Mouse (Mus musculus) heart, embryonic 12.5 days (tissue): Measurements from ENCODE around the gene Cbx8. TPM values are rescaled to one million over a fixed set of nuclear protein-coding genes. Genes with fewer than 3 reads are reported as not detected.

ENCODE experiments used
- ATAC-seq: fragments of 200-750 bp; cut with Nextera tagmentation; 2 replicates; pipeline ENCODE4 v1.8.0; 2017; ENCODE audit warnings: moderate TSS enrichment, moderate library complexity; ENCODE audit not compliant: insufficient number of reproducible peaks, low FRiP score
- H3K27ac ChIP-seq: fragments of 300-500 bp; sonication (generic); 2 replicates; pipeline ENCODE4 v1.5.1; 2016; ENCODE audit warnings: mild to moderate bottlenecking, moderate library complexity; ENCODE audit not compliant: poor library complexity, severe bottlenecking
- H3K27me3 ChIP-seq: fragments of 300-500 bp; sonication (generic); replicated peaks from 2 replicates; pipeline ENCODE4 v1.6.1; 2016; ENCODE audit warnings: mild to moderate bottlenecking, moderate library complexity
- H3K36me3 ChIP-seq: fragments of 300-500 bp; sonication (generic); 2 replicates; pipeline ENCODE4 v1.6.1; 2016; ENCODE audit warnings: mild to moderate bottlenecking, moderate library complexity
- H3K4me1 ChIP-seq: fragments of 300-500 bp; sonication (generic); replicated peaks from 2 replicates; pipeline ENCODE4 v1.6.1; 2016; ENCODE audit warnings: mild to moderate bottlenecking
- H3K4me2 ChIP-seq: fragments of 300-500 bp; sonication (generic); 2 replicates; pipeline ENCODE4 v1.6.1; 2016; ENCODE audit warnings: mild to moderate bottlenecking, moderate library complexity
- H3K4me3 ChIP-seq: fragments of 300-500 bp; sonication (generic); 2 replicates; pipeline ENCODE4 v1.5.1; 2016; ENCODE audit warnings: mild to moderate bottlenecking
- H3K9ac ChIP-seq: fragments of 300-500 bp; sonication (generic); 2 replicates; pipeline ENCODE4 v1.6.1; 2016; ENCODE audit warnings: mild to moderate bottlenecking, moderate library complexity
- H3K9me3 ChIP-seq: fragments of 300-500 bp; sonication (generic); replicated peaks from 2 replicates; pipeline ENCODE4 v1.6.1; 2016; ENCODE audit warnings: mild to moderate bottlenecking, moderate library complexity
- WGBS: fragments of 180-500 bp; shearing (Covaris S2); methylation state at CpG from one replicate; pipeline ENCODE4 v1.1.7; 2016; 5-methylcytosine and 5-hydroxymethylcytosine counted together
- polyA plus RNA-seq: library from polyadenylated mRNA; unstranded; fragments of >200 nt; fragmentation: Nextera tagmentation; extraction: Ambion mirVana; gene quantifications from 2 replicates; pipeline ENCODE4 v1.2.1, GENCODE M21; 2016

Gene Cbx8
- polyA plus RNA-seq, 1 experiment from 2014 or later: 8.8 TPM

DNA sequence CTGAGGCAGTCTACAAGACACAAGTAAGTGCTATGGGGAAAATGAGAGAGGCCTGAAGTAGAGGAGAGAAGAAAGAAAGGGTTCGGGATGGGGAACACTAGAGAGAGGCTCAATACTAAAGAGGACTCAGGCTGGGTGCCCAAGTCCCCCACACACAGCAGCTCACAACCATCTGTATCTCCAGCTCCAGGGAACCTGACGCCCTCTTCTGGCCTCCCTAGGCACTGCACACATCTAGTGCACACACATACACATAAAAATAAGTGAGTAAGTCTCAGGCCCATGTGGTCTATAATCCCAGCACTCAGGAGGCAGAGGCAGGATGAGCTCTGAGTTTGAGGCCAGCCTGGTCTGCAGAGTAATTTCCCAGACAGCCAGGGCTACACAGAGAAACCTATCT is 39.9 kb downstream of the Cbx8 start:
- Histone ChIP-seq H3K36me3 (no peaks in the 10 kb centered on the region), H3K27me3 (peaks cover 81% of the 10 kb centered on the region), H3K4me3 (no peak overlapping the region), H3K9me3 (0 out of 2 replicates have a peak, but pooled peaks cover 5% of the 10 kb centered on the region), H3K9ac (no peak overlapping the region), H3K4me2 (no peak overlapping the region), H3K27ac (no peak overlapping the region), H3K4me1 (peaks cover 9% of the 10 kb centered on the region; the same call in 1 of the 2 replicates)
- ATAC-seq: no peak
- 61% methylated on average over 2 of the region's 2 CpGs for WGBS

DNA sequence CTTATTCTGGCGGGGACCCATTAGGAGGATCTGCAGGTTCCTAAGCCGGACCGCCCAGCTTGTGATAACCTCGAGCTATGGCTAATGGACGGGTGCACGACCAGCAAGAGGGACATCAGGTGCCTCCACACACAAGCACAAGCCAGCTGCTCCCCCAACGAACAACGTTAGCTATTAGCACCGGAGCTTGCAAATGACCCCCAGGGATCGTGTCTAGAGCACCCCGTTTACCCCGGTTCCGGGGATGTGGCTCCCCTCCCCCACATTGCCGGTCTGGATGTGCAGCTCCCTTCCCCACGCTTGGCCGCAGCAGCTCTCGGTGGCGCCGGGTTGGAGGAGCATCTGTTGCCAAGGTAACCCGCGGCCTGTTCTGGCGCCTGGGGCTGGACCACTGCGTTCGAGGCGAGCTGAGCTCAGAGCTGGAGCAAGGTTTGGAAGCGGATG is 41.4 kb downstream of the Cbx8 start:
- ATAC-seq: no peak
- Histone ChIP-seq H3K4me1 (peaks cover 16% of the 10 kb centered on the region), H3K9me3 (0 out of 2 replicates have a peak, but pooled peaks cover 5% of the 10 kb centered on the region), H3K9ac (no peak overlapping the region), H3K36me3 (no peaks in the 10 kb centered on the region), H3K27me3 (peaks cover 80% of the 10 kb centered on the region), H3K27ac (no peak overlapping the region), H3K4me3 (no peak overlapping the region), H3K4me2 (peak overlapping the region; percentile 10; the same call in 1 of the 2 replicates)
- WGBS: 9% methylated on average over 26 of the region's 26 CpGs

DNA sequence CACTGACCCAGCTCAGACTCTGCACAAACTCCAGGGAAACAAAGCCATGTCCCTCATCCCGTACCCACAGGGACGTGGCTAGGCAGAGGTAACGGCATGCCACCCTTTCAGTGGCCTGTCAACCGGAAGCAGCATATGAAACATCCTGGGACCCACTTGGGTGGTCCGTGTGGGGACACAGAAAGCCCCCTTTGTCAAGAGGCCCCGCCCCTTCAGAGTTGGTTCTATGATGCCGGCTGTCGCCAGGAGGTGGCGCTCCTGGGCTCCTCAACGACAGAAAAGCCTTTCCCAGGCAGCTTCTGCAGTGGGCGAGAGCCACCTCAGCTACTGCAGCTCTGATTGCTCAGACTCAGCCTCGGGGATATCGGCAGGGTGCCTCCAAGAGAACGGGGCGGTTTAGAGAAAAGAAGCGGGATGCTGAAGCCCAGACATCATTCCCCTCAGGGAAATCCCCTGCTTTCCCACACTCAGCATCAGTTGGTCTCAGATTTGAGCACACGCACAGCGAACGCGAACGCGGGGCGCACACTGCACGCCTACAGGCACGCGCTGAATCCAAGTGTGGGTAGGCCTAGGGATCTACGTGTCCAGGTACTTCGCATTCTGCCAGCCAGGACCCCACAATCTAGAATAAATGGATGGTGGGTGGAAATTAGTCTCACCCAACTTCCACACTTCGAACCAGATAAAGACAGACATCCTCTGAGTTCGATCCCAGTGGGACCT is 42.1 kb downstream of the Cbx8 start:
- Histone ChIP-seq H3K4me3 (peak overlapping the region; percentile 27), H3K27ac (no peak overlapping the region), H3K9me3 (0 out of 2 replicates have a peak, but pooled peaks cover 5% of the 10 kb centered on the region), H3K4me1 (peaks cover 16% of the 10 kb centered on the region), H3K9ac (no peak overlapping the region), H3K4me2 (peak overlapping the region; percentile 64), H3K36me3 (no peaks in the 10 kb centered on the region), H3K27me3 (peaks cover 75% of the 10 kb centered on the region)
- 9% methylated on average over 30 of the region's 30 CpGs for WGBS
- no peak; the same call in 1 of the 2 replicates for ATAC-seq

DNA sequence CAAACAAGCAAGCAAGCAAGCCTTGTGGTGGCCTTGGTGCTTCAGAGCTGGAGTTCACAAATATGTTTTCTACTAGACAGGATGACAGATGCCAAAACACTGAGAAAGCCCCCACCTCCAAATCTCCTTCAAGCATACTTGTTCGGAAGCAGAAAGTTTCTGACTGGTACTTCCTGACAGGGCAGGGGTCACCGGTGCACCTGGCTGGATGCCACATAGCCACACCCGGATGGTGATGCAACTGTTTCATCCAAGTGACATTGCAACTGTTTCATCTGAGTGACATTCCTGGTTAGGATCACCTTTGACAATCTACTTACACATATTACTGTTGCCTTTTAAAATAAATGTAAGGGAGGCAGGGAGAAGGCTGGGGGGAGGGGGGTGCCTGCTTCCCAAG is 43.6 kb downstream of the Cbx8 start:
- H3K27me3 ChIP-seq: peaks cover 66% of the 10 kb centered on the region
- no peak overlapping the region for H3K4me3 ChIP-seq
- no peak overlapping the region for H3K9ac ChIP-seq
- no peak overlapping the region for H3K4me2 ChIP-seq
- 0 out of 2 replicates have a peak, but pooled peaks cover 5% of the 10 kb centered on the region for H3K9me3 ChIP-seq
- no peak overlapping the region for H3K27ac ChIP-seq
- H3K36me3 ChIP-seq: no peaks in the 10 kb centered on the region
- ATAC-seq: no peak
- H3K4me1 ChIP-seq: peaks cover 19% of the 10 kb centered on the region
- 68% methylated on average over 3 of the region's 3 CpGs for WGBS

DNA sequence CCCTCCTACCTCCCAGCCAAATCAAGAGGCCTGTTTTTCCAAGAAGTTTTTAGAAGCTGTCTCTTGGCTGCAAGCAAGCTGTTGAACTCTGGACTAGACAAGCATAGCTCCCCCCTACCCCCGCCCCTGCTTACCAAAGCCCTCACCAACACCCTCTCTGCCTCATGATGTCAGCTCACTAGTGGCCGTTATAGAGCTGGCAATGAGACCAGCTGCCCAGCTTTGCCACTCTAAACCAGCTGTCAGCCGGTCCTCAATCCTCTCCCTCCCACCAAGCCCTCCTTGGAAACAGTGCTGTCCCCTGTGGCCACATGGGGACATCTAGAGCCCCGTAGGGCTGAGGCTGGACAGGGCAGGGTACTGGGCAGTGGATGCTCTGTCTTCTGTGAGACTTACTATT is 45.3 kb downstream of the Cbx8 start:
- no peak for ATAC-seq

DNA sequence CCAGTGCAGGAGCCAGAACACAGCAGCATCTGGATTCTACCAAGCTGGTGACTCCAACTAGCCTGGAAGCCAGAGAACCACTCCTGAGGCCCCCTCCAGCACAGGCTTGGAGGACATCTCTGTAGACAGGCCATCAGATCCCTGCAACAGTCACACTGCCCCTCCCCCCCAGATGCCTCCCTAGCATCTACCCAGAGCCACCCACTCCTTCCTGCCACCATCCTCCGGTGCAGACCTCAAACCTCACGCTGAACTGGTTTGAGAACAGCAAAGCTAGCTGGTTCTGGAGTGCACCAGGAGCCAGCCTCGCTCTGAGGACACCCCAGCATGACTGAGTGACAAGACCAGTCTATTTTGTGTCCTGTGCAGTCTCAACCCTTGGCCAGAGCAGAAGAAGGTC is 48.0 kb downstream of the Cbx8 start:
- Histone ChIP-seq H3K9ac (no peak overlapping the region), H3K4me2 (no peak overlapping the region), H3K36me3 (no peaks in the 10 kb centered on the region), H3K27ac (no peak overlapping the region), H3K27me3 (peaks cover 36% of the 10 kb centered on the region), H3K4me3 (no peak overlapping the region), H3K9me3 (no peaks in the 10 kb centered on the region), H3K4me1 (peaks cover 10% of the 10 kb centered on the region)
- 50% methylated on average over 3 of the region's 3 CpGs for WGBS
- no peak for ATAC-seq

More for the DNA sequence above, 45.3 kb downstream of the Cbx8 start:
- Histone ChIP-seq H3K27me3 (peaks cover 51% of the 10 kb centered on the region), H3K4me1 (peaks cover 19% of the 10 kb centered on the region), H3K27ac (no peak overlapping the region), H3K9me3 (no peaks in the 10 kb centered on the region), H3K9ac (no peak overlapping the region), H3K4me3 (no peak overlapping the region), H3K4me2 (no peak overlapping the region), H3K36me3 (no peaks in the 10 kb centered on the region)
- WGBS: 23% methylated on average over 4 of the region's 4 CpGs

DNA sequence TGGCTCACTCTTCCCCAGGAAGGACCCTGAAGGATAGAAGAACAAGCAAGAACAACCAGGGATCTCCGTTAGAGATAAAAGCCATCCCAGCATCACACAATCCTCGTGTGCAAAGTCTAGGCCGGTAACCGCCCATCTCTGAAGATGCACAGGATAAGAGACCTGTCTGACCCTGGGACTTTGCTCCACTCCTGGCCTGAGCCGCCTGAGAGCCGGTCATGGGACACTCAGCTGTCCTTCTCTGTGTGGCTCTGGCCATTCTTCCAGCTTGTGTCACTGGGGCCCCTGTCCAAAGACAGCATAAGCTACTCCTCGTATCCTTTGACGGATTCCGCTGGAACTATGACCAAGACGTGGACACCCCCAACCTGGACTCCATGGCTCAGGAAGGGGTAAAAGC is 52.8 kb downstream of the Cbx8 start, which contains the start of gene Enpp7:
Gene Enpp7 (plus strand): TSS at position 190 of the 400 bp plus-strand sequence.
- H3K4me2 ChIP-seq: no peak within 1 kb of the TSS
- no peak within 1 kb of the TSS for H3K9ac ChIP-seq
- no peak for ATAC-seq
- no peak within 1 kb of the TSS for H3K4me3 ChIP-seq
- peaks cover 19% of the 10 kb centered on the region for H3K4me1 ChIP-seq
- H3K36me3 ChIP-seq: no peaks in the 10 kb centered on the region
- no peak within 1 kb of the TSS for H3K27ac ChIP-seq
- WGBS: 82% methylated on average over 10 of the region's 10 CpGs
- no peaks in the 10 kb centered on the region for H3K9me3 ChIP-seq
- H3K27me3 ChIP-seq: peaks cover 15% of the 10 kb centered on the region; the same call in 1 of the 2 replicates

Other genes starting within 250 kb of the Cbx8 start
- gene Rbfox3, start 129.4 kb downstream of the Cbx8 start, polyA plus RNA-seq: 0.08 and 0.26 TPM in 2 replicates
- gene Enpp7, start 52.8 kb downstream of the Cbx8 start, polyA plus RNA-seq: not detected in 2 replicates
- 29.3 and 30.5 TPM in 2 replicates for gene Cbx2, start 18.0 kb downstream of the Cbx8 start, polyA plus RNA-seq
- gene Cbx4, start 45.3 kb upstream of the Cbx8 start, polyA plus RNA-seq: 13.2 and 14.9 TPM in 2 replicates
- gene Tbc1d16, start 187.5 kb upstream of the Cbx8 start, polyA plus RNA-seq: 7.4 and 7.5 TPM in 2 replicates
- 3.1 and 3.7 TPM in 2 replicates for gene Ccdc40, start 187.6 kb upstream of the Cbx8 start, polyA plus RNA-seq
- gene Gaa, start 226.9 kb upstream of the Cbx8 start, polyA plus RNA-seq: 116 and 117 TPM in 2 replicates